Mouse (Mus musculus) small intestine, adult 2 months (tissue): Measurements from ENCODE around the gene Gfi1.

Experiments used
- CTCF ChIP-seq: fragments of 200-500 bp; IDR thresholded peaks from 2 replicates; pipeline ENCODE4 v1.5.1; 2012; ENCODE audit warnings: low read depth, mild to moderate bottlenecking, control low read depth, inconsistent platforms, low read length, moderate library complexity, mixed read lengths; ENCODE audit not compliant: insufficient replicate concordance, insufficient read length; ENCODE audit errors: extremely low read depth
- POLR2A ChIP-seq: fragments of 200-500 bp; IDR thresholded peaks from 2 replicates; pipeline ENCODE4 v1.6.1; 2012; ENCODE audit warnings: low read depth, mild to moderate bottlenecking, control low read depth, inconsistent platforms, low read length, moderate library complexity

DNA sequence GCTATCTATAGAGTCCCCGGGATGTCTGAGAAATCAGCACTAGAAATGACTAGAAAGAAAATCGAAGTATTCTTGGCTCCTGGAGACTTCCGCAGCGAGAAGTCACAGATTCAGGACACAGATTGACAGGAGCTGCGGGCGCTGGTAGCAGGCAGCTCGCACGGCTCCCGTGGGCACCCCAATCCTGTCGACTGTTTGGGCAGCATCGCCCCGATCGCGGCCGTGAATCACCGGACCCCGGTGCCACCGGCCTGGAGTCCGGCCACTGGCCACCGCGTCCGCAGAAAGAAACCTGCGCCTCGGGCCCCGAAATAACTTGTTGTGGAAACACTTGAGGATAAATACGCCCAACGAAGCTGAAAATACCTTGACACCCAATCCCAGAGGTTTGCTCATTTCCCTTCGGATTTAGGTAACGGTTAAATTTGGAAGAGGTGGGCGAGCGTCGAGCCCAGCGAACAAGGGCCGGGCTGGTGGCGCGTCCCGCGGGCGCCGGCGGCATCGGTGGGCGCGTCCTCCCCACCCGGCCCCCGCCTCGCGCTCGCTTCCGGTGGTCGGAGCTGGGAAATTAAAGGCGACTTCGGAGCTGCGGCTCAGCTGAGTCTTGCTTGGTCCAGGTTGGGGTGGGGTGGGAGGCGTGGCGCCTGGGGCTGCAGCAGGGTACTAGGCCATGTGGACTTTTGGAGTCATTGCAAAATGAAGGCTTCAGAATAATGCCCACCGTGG, 608 bp upstream of the Gfi1 start:
- no peak for TF ChIP-seq CTCF
- TF ChIP-seq POLR2A, result no peak
